Mouse (Mus musculus): ENCODE results near the gene Cfap73. TPM values are rescaled to one million over a fixed set of nuclear protein-coding genes. Genes with fewer than 3 reads are reported as not detected.
A peak's percentile ranks its signal among the peaks of the same experiment; 100 is the strongest.

The Cfap73 gene
- polyA plus RNA-seq (2012; rRNA removed), result 0.18 and 0.30 TPM in 2 replicates

- no peak for DNase-seq (ENCODE audit: low read depth)
- no peak for TF ChIP-seq CTCF (IDR thresholded peaks at IDR 0.05; ENCODE audit: borderline replicate concordance, extremely low read depth, insufficient read depth, insufficient read length)
These were observed at the start of gene Cfap73 for GRCm38 (mm10) chr5:120634131-120634530. Cfap73 (minus strand) TSS chr5:120634235.

DNA sequence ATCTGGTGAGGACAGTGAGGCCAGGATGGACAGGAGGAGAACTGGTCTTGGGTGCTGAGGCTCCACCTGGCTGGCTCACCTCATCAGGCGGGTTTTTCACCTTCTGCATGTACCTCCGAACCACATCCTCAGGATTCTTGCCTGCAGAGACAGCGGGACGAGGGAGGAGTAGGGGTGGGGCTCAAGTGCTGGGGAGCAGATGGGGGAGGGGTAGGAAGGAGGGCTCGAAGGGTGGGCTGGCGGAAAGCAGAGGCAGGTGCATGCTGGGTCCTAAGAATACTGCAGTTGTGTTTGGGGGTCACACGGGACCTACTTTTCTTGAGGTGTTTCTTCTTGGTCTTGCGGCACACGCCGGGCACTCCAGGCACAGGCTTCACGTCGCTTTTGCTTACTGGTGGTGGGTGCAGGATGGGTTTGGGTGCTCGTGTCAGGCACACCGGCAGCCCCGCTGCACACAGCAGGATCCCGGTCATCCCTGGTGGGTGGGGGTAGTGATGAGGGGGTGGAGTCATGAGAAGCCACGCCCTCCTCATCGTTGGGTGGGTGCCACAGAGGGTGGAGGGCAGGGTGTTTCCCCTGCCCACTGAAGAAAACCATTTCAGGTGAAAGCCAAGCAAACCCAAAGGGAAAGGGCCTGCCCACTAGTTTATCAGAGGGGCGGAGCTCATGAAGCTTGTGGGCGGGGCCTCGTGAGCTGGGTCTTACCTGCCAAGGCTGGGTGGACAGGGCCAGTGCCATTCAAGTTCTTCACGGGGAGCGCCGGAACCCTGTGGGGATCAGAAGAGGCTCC is 49.1 kb upstream of the Cfap73 start:
- TF ChIP-seq CTCF (IDR thresholded peaks at IDR 0.05; ENCODE audit: borderline replicate concordance, extremely low read depth, insufficient read depth, insufficient read length), result no peak
- TF ChIP-seq POLR2A (IDR thresholded peaks at IDR 0.05; ENCODE audit: borderline replicate concordance, extremely low read depth, insufficient read depth, insufficient read length, poor library complexity, severe bottlenecking), result no peak
- DNase-seq (ENCODE audit: low read depth), result no peak

GRCm38 (mm10) chr5:120680918-120681317 is 46.9 kb upstream of the Cfap73 start:
- no peak for TF ChIP-seq POLR2A (IDR thresholded peaks at IDR 0.05; ENCODE audit: borderline replicate concordance, extremely low read depth, insufficient read depth, insufficient read length, poor library complexity, severe bottlenecking)
- no peak for TF ChIP-seq CTCF (IDR thresholded peaks at IDR 0.05; ENCODE audit: borderline replicate concordance, extremely low read depth, insufficient read depth, insufficient read length)
- DNase-seq (ENCODE audit: low read depth), result peak; percentile 59

DNA sequence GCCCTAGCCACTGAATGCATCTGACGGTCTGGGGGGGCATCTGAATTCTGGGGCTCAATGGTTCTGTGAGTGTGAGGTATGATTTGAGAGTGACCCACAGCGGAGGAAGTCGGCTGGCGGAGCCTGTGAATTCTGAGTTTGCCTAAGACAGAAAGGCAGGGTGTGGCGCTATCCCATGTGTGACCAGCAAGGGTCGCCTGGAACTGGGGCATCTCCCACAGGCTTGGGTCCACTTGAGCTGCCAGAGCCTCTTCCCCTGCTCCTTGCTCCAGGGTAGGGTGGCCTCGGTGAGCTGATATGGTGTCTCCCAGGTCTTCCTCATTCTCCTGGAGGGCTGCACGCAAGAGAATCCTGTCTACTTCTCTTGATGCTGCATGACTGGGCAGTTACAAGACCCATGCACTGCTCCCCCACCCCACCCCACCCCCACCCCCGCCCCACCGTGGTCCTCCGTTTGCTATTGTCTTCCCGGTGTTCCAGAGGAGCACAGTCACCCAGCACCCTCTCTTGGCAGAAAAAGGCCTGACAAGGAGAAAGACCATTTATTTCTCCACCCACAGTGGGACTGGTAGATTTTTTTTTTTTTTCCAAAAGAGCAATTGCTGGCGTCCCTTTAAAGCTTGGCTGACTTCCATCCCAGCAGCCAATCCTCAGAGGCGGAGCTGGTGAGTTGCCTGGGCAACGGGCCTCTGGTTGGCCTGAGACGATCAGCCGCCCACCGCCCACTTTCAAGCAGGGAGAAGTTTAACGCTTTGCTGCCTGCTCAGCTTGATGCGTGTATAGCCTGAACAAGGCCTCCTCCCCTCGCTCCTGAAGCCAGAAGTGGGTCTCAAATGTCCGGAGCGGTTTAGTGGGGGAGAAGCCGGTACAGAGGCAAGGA is 45.9 kb upstream of the Cfap73 start:
- no peak for TF ChIP-seq POLR2A (IDR thresholded peaks at IDR 0.05; ENCODE audit: borderline replicate concordance, extremely low read depth, insufficient read depth, insufficient read length, poor library complexity, severe bottlenecking)
- peak; percentile 73 for TF ChIP-seq CTCF (IDR thresholded peaks at IDR 0.05; ENCODE audit: borderline replicate concordance, extremely low read depth, insufficient read depth, insufficient read length)
- peak; percentile 99 for DNase-seq (ENCODE audit: low read depth)

GRCm38 (mm10) chr5:120677516-120677915 is 43.5 kb upstream of the Cfap73 start:
- peak; percentile 30 for DNase-seq (ENCODE audit: low read depth)
- TF ChIP-seq POLR2A (IDR thresholded peaks at IDR 0.05; ENCODE audit: borderline replicate concordance, extremely low read depth, insufficient read depth, insufficient read length, poor library complexity, severe bottlenecking) (no peak), CTCF (IDR thresholded peaks at IDR 0.05; ENCODE audit: borderline replicate concordance, extremely low read depth, insufficient read depth, insufficient read length) (no peak)

DNA sequence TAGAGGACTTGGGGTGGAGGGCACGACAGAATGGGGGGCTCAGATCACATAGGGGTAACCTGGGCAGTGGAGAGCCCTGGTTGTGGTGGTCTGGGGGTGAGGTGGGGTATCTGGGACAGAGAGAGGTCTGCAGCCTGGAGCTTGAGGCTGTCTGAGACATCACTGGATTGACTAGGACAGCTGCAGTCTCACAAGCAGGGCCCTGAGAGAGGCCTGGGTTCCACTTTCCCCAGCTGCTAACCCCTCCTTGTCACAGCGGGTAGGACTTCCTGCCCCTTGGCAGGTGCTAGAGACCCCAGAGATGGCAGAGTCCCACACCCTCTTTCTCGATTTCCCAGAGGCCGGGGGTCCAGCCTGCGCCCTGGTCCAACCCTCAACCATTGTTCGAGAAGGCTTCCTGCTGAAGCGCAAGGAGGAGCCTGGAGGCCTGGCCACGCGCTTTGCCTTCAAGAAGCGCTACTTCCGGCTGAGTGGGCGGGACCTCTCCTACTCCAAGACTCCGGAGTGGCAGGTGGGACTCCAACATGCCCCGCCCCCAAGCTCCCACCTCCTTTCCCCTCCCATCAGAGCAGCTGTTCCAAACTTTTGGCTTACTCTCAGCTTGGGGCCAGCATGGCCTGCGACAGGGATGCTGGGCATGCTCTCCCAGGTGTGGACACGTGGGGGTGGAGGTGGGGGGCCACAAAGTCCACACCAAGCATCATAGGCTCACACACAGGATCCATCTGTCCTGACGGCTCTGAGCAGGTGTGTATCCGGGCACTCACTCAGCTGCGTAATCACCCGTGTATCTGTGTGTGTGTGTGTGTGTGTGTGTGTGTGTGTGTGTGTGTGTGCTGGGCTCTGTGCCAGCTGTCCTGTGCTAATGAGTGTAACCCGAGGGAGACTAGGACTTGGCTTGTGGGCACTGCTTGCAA is 40.5 kb upstream of the Cfap73 start:
- no peak for TF ChIP-seq CTCF (IDR thresholded peaks at IDR 0.05; ENCODE audit: borderline replicate concordance, extremely low read depth, insufficient read depth, insufficient read length)
- TF ChIP-seq POLR2A (IDR thresholded peaks at IDR 0.05; ENCODE audit: borderline replicate concordance, extremely low read depth, insufficient read depth, insufficient read length, poor library complexity, severe bottlenecking), result no peak
- DNase-seq (ENCODE audit: low read depth), result peak; percentile 78

GRCm38 (mm10) chr5:120673626-120674025 is 39.6 kb upstream of the Cfap73 start:
- TF ChIP-seq CTCF (IDR thresholded peaks at IDR 0.05; ENCODE audit: borderline replicate concordance, extremely low read depth, insufficient read depth, insufficient read length) (peak; percentile 97), POLR2A (IDR thresholded peaks at IDR 0.05; ENCODE audit: borderline replicate concordance, extremely low read depth, insufficient read depth, insufficient read length, poor library complexity, severe bottlenecking) (no peak)

GRCm38 (mm10) chr5:120671865-120672264 is 37.8 kb upstream of the Cfap73 start:
- no peak for DNase-seq (ENCODE audit: low read depth)
- TF ChIP-seq POLR2A (IDR thresholded peaks at IDR 0.05; ENCODE audit: borderline replicate concordance, extremely low read depth, insufficient read depth, insufficient read length, poor library complexity, severe bottlenecking) (no peak), CTCF (IDR thresholded peaks at IDR 0.05; ENCODE audit: borderline replicate concordance, extremely low read depth, insufficient read depth, insufficient read length) (no peak)

More at GRCm38 (mm10) chr5:120673626-120674025, 39.6 kb upstream of the Cfap73 start:
- DNase-seq (ENCODE audit: low read depth), result peak; percentile 87

- DNase-seq (ENCODE audit: low read depth), result no peak
- no peak for TF ChIP-seq CTCF (IDR thresholded peaks at IDR 0.05; ENCODE audit: borderline replicate concordance, extremely low read depth, insufficient read depth, insufficient read length)
- TF ChIP-seq POLR2A (IDR thresholded peaks at IDR 0.05; ENCODE audit: borderline replicate concordance, extremely low read depth, insufficient read depth, insufficient read length, poor library complexity, severe bottlenecking), result no peak
These were observed 36.1 kb upstream of the Cfap73 start for GRCm38 (mm10) chr5:120670132-120670531.

DNA sequence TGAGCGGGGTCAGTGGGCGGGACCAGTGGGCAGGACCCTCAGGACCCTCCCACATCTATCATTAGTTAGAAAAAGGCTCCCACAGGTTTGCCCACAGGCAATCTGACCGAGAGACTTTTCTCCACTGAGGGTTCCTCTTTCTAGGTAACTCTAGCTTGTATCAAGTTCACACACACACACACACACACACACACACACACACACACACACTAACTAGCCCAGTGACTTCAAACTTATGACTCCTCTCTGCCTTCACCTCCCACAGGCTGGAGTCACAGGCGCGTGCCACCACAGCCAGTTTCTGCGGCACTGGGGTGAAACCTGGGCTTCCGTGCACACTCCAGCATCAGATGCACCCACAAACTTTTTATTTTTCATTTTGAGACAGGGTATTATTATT is 34.7 kb upstream of the Cfap73 start:
- TF ChIP-seq CTCF (IDR thresholded peaks at IDR 0.05; ENCODE audit: borderline replicate concordance, extremely low read depth, insufficient read depth, insufficient read length) (no peak), POLR2A (IDR thresholded peaks at IDR 0.05; ENCODE audit: borderline replicate concordance, extremely low read depth, insufficient read depth, insufficient read length, poor library complexity, severe bottlenecking) (no peak)
- no peak for DNase-seq (ENCODE audit: low read depth)

Measured in brain, embryonic 14.5 days (tissue).